Mouse (Mus musculus) small intestine, adult 2 months (tissue): ENCODE measurements around the gene Stard10. TPM values are rescaled to one million over a fixed set of nuclear protein-coding genes. Genes with fewer than 3 reads are reported as not detected.

Source experiments
- H3K27ac ChIP-seq: fragments of 200-500 bp; 2 replicates; pipeline ENCODE4 v1.5.1; 2012; ENCODE audit warnings: low read depth, low read length, control low read depth, inconsistent platforms; ENCODE audit not compliant: insufficient read depth
- H3K27me3 ChIP-seq: fragments of 200-500 bp; 2 replicates; pipeline ENCODE4 v1.6.1; 2012; ENCODE audit warnings: mild to moderate bottlenecking, moderate library complexity, low read length, inconsistent platforms; ENCODE audit not compliant: control insufficient read depth, insufficient read depth
- H3K36me3 ChIP-seq: fragments of 200-500 bp; 2 replicates; pipeline ENCODE4 v1.6.1; 2012; ENCODE audit warnings: mild to moderate bottlenecking, low read length, control low read depth, inconsistent platforms; ENCODE audit not compliant: control insufficient read depth, insufficient read depth
- H3K4me1 ChIP-seq: fragments of 200-500 bp; 2 replicates; pipeline ENCODE4 v1.6.1; 2012; ENCODE audit warnings: low read length, inconsistent platforms, mixed read lengths; ENCODE audit not compliant: control insufficient read depth, insufficient read depth, insufficient read length
- H3K4me3 ChIP-seq: fragments of 200-500 bp; 2 replicates; pipeline ENCODE4 v1.5.1; 2012; ENCODE audit warnings: low read depth, mild to moderate bottlenecking, control low read depth, inconsistent platforms, low read length, moderate library complexity
- CTCF ChIP-seq: fragments of 200-500 bp; IDR thresholded peaks from 2 replicates; pipeline ENCODE4 v1.5.1; 2012; ENCODE audit warnings: low read depth, mild to moderate bottlenecking, control low read depth, inconsistent platforms, low read length, moderate library complexity, mixed read lengths; ENCODE audit not compliant: insufficient replicate concordance, insufficient read length; ENCODE audit errors: extremely low read depth
- POLR2A ChIP-seq: fragments of 200-500 bp; IDR thresholded peaks from 2 replicates; pipeline ENCODE4 v1.6.1; 2012; ENCODE audit warnings: low read depth, mild to moderate bottlenecking, control low read depth, inconsistent platforms, low read length, moderate library complexity
- WGBS: fragments of 180-500 bp; shearing (Covaris S2); methylation state at CpG from one replicate; pipeline ENCODE4 v1.1.7; 2018; 5-methylcytosine and 5-hydroxymethylcytosine counted together
- polyA plus RNA-seq: library from polyadenylated mRNA; depleted of rRNA; stranded (reverse); fragments of >200 nt; gene quantifications from 2 replicates; pipeline ENCODE4 v1.2.3, GENCODE M21; 2012

Gene Stard10
- polyA plus RNA-seq, 1 experiment = 264 TPM

DNA sequence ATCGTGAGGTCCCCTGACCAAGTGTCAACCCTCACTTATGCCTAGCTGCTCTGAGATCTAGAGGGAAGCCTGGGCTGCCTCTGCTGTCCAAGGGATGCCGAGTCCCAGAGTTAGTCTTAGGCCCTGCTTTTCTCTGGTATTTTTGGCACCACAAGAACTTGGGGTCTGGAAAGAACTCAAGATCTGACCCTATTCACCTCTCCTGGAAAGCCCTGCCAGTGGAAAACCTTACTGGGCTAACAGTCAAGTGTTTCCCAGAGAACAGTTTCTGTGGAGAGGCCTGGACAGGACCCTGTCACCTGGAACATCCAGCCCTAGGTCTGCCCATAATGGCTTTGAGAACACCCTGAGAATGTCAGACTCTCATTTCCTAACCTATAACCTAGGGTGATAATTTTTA, 30.1 kb downstream of the Stard10 start:
- 86% methylated on average over 2 of the region's 2 CpGs for WGBS
- peaks cover 5% of the 10 kb centered on the region for H3K4me1 ChIP-seq
- H3K27me3 ChIP-seq = no peaks in the 10 kb centered on the region
- TF ChIP-seq CTCF (no peak), POLR2A (no peak)
- no peak overlapping the region for H3K4me3 ChIP-seq
- H3K36me3 ChIP-seq = peaks cover 38% of the 10 kb centered on the region
- H3K27ac ChIP-seq = no peak overlapping the region

DNA sequence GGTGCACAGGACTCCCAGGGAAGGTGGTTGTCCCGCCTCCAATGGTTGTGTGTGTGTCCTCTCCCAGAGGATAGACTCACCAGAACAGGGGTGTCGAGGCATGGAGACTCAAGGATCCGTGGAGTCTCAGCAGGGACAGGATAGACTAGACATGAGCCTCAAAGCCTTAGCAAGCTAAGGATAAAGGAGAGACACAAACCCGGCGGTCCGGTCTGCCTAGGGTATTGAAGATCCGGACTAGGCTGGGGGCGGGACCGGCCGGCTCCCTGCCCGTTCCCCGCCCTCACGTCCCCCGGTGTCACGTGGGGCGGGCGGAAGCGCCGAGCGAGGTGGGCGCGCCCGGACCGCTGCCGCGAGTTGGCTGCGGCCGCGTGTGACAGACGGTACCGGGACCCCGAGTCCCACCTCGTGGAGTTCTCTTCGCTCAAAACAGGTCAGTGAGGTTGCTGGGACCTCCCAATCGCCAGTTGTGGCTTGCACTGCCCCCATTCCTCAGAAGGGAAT, 30.9 kb downstream of the Stard10 start, which contains the start of gene Arap1:
Gene Arap1, plus strand, starts transcription at position 301 of the 504 bp plus-strand sequence.
- Histone ChIP-seq H3K4me1 (peaks cover 5% of the 10 kb centered on the region), H3K27me3 (no peaks in the 10 kb centered on the region), H3K27ac (peak within 1 kb of the TSS; percentile 51), H3K36me3 (peaks cover 31% of the 10 kb centered on the region), H3K4me3 (peak within 1 kb of the TSS; percentile 87)
- TF ChIP-seq POLR2A (no peak), CTCF (no peak)
- 1% methylated on average over 35 of the region's 35 CpGs for WGBS

DNA sequence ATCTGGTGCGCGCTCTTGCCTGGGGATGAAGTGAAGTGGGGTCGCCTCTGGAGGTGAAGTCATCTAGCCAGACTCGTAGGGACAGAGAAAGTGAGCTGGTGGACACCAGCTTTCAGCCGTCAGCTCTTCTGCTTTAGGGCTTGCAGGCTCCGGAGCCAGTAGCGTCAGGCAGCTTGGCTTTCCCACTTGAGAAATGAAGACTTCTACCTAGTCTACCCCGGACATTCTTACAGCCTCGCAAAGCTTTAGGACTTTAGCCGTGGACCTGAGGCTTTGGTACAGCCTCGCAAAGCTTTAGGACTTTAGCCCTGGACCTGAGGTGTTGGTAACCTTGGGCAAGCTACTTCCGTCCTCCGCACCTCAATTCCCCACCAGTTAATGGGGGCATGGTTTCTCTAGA, 31.4 kb downstream of the Stard10 start:
- TF ChIP-seq POLR2A = no peak
- no peak for TF ChIP-seq CTCF
- Histone ChIP-seq H3K27me3 (no peaks in the 10 kb centered on the region), H3K4me1 (peaks cover 5% of the 10 kb centered on the region), H3K27ac (peak overlapping the region; percentile 51), H3K36me3 (peaks cover 26% of the 10 kb centered on the region), H3K4me3 (peak overlapping the region; percentile 87)
- WGBS = 3% methylated on average over 13 of the region's 13 CpGs

DNA sequence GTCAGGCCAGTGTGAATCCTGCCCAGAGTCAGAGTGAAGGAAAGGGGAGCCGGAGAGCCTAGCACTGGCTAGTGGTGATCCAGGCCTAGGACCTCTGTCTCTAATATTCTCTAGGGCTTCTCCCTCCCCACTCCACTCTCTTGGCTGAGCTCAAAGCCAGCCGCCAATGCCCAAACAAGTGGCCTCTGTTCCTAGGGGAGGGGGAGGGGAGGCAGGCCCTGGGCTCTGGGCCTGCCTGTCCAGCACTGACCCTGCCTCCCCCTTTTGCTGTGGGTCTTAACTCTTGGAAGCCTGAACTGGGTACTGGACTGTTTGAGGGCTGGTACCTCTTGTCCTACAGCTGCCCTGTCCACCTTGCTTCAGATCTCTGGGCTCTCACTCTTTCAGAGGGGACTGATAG, 33.0 kb downstream of the Stard10 start:
- peaks cover 13% of the 10 kb centered on the region for H3K4me1 ChIP-seq
- no peaks in the 10 kb centered on the region for H3K27me3 ChIP-seq
- no peak overlapping the region for H3K4me3 ChIP-seq
- no peak overlapping the region for H3K27ac ChIP-seq
- TF ChIP-seq CTCF = no peak
- TF ChIP-seq POLR2A = no peak
- peaks cover 12% of the 10 kb centered on the region for H3K36me3 ChIP-seq
- 73% methylated on average over 2 of the region's 2 CpGs for WGBS

DNA sequence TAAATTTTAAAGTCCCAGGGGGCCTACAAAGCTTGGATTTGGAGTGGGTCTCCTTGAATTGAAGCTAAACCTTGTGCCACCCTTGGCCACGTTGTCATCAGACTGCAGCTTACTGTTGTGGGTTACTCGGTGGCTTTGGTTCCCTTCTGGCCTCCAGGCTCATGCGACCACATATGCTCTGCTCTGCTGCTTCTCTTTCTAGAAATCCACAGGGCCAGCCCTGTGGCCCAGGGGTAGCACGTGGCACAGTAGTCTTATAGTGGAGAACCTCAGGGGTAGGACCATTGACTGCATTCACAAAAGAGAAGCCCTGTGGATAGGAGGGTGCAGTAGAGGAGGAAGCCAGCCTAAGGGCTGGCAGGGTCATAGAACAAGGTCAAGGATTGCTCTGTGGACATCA, 35.5 kb downstream of the Stard10 start:
- 80% methylated on average over 4 of the region's 4 CpGs for WGBS
- TF ChIP-seq POLR2A = no peak
- TF ChIP-seq CTCF = no peak
- Histone ChIP-seq H3K27ac (no peak overlapping the region), H3K27me3 (no peaks in the 10 kb centered on the region), H3K36me3 (no peaks in the 10 kb centered on the region), H3K4me1 (peaks cover 22% of the 10 kb centered on the region; the same call in 1 of the 2 replicates), H3K4me3 (no peak overlapping the region)

DNA sequence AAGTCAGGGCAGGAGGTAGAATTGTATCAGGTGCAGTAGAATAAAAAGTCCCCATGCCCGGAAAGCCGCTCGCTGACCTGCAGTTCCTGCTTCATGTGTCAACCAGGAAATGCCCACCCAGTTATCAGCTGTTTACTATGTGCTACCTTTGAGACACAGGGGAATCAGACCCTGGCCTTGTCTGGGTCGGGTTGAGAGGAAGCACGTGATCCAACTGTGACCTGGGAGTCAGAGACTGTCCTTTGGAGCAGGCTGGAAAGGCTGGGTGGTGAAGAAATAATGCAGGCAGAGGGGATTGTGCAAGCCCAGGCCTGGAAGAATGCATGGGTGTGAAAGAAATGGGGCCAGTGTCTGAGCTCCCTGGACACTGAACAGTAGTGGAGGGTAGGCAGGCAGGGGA, 37.5 kb downstream of the Stard10 start:
- H3K36me3 ChIP-seq = no peaks in the 10 kb centered on the region
- no peak overlapping the region for H3K4me3 ChIP-seq
- H3K4me1 ChIP-seq = peaks cover 21% of the 10 kb centered on the region; the same call in 1 of the 2 replicates
- WGBS = 19% methylated on average over 5 of the region's 5 CpGs
- no peak for TF ChIP-seq POLR2A
- H3K27me3 ChIP-seq = no peaks in the 10 kb centered on the region
- peak overlapping the region; percentile 36 for H3K27ac ChIP-seq

DNA sequence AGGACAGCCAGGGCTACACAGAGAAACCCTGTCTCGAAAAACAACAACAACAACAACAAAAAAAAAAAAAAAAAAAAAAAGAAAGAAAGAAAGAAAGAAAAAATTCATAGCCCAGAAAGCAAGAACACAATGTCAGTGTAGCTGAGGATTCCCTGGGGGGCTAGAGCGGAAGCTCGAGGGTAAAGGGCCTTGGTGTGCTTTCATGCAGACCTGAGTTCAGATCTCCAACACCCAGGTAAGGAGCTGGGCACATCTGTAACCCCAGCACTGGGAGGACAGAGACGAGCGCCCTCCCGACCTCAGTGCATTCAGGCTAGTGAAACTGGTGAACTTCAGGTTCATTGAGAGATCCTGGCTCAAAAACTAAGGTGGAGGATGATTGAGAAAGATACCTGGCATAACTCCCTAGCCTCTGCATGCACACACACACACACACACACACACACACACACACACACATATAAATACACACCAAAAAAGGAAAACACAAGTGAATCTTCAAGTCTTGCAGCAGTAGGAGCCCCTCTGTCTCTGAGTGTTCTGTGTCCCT, 38.7 kb downstream of the Stard10 start:
- TF ChIP-seq POLR2A (no peak), CTCF (no peak)
- no peaks in the 10 kb centered on the region for H3K27me3 ChIP-seq
- peaks cover 25% of the 10 kb centered on the region; the same call in 1 of the 2 replicates for H3K4me1 ChIP-seq
- H3K36me3 ChIP-seq = no peaks in the 10 kb centered on the region
- no peak overlapping the region for H3K27ac ChIP-seq
- no peak overlapping the region for H3K4me3 ChIP-seq
- 94% methylated on average over 6 of the region's 6 CpGs for WGBS
